Mouse (Mus musculus) testis, adult 2 months (tissue): Measurements from ENCODE around the gene Ppp1r9a. TPM values are rescaled to one million over a fixed set of nuclear protein-coding genes. Genes with fewer than 3 reads are reported as not detected.

Experiments used
- H3K27ac ChIP-seq: fragments of 200-500 bp; 2 replicates; pipeline ENCODE4 v1.5.1; 2012; ENCODE audit warnings: low read depth, low read length; ENCODE audit not compliant: control insufficient read depth, insufficient read depth
- H3K27me3 ChIP-seq: fragments of 200-500 bp; 2 replicates; pipeline ENCODE4 v1.6.1; 2012; ENCODE audit warnings: mild to moderate bottlenecking, low read length, moderate library complexity; ENCODE audit not compliant: control insufficient read depth, insufficient read depth
- H3K36me3 ChIP-seq: fragments of 200-500 bp; 2 replicates; pipeline ENCODE4 v1.6.1; 2012; ENCODE audit warnings: mild to moderate bottlenecking, low read length; ENCODE audit not compliant: control insufficient read depth, insufficient read depth
- H3K4me1 ChIP-seq: fragments of 200-500 bp; 2 replicates; pipeline ENCODE4 v1.6.1; 2012; ENCODE audit warnings: low read length; ENCODE audit not compliant: control insufficient read depth, insufficient read depth
- H3K4me3 ChIP-seq: fragments of 200-500 bp; 2 replicates; pipeline ENCODE4 v1.5.1; 2012; ENCODE audit warnings: low read depth, mild to moderate bottlenecking, low read length, moderate library complexity, mixed read lengths; ENCODE audit not compliant: control insufficient read depth
- CTCF ChIP-seq: fragments of 200-500 bp; IDR thresholded peaks from 2 replicates; pipeline ENCODE4 v1.5.1; 2012; ENCODE audit warnings: low read depth, mild to moderate bottlenecking, inconsistent platforms, low read length, moderate library complexity; ENCODE audit not compliant: control insufficient read depth, insufficient read depth, insufficient replicate concordance
- POLR2A ChIP-seq: fragments of 200-500 bp; IDR thresholded peaks from 2 replicates; pipeline ENCODE4 v1.6.1; 2012; ENCODE audit warnings: low read depth, mild to moderate bottlenecking, inconsistent platforms, low read length, moderate library complexity; ENCODE audit not compliant: control insufficient read depth
- polyA plus RNA-seq: library from polyadenylated mRNA; depleted of rRNA; stranded (reverse); fragments of >200 nt; gene quantifications from 2 replicates; pipeline ENCODE4 v1.2.3, GENCODE M21; 2012

Ppp1r9a gene
- polyA plus RNA-seq, 1 experiment = 8.5 TPM

DNA sequence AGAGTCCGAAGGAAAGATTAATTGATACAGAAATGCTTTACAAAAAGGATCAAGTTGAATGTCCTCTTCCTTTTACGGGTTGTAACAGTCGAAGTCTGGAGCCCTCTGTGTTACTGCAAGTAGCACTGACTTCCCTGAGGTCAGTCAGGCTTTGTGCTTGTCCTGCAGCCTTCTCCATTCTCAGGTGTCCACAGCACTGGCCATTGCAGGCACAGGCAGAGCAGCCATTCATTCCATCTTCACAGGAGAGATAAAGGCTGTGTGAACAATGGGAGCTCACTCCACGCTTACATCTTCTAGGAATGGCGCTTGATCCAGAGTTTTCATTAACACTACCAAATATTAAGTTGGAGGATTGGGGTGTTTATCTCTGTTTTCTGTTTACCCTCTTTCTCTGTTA, 177.8 kb downstream of the Ppp1r9a start:
- TF ChIP-seq CTCF = no peak
- TF ChIP-seq POLR2A = no peak
- Histone ChIP-seq H3K4me1 (no peaks in the 10 kb centered on the region), H3K27me3 (no peaks in the 10 kb centered on the region), H3K27ac (no peak overlapping the region), H3K36me3 (no peaks in the 10 kb centered on the region), H3K4me3 (no peak overlapping the region)

- Histone ChIP-seq H3K36me3 (no peaks in the 10 kb centered on the region), H3K27ac (no peak overlapping the region), H3K27me3 (no peaks in the 10 kb centered on the region), H3K4me3 (no peak overlapping the region), H3K4me1 (no peaks in the 10 kb centered on the region)
- TF ChIP-seq CTCF (no peak), POLR2A (no peak)
These were observed 178.4 kb downstream of the Ppp1r9a start for GRCm38 (mm10) chr6:5081099-5081498.

DNA sequence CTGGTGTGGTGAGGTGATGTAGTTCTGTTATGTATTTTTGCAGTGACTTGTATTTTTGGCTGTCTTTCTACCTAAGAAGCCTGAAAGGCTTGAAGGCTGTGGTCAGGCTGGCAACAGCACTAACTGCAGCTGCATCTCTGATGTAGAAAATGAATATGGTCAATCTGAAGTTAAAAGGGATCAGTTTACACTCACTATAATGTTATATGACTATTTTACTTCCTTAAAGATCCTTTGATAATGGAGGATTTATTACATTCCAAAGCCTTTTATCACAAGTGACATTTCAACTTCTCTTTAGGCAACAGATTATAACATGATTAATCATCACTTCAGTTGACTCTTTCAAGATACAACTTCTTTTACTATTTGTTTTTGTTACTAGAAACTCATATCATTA, 179.4 kb downstream of the Ppp1r9a start:
- TF ChIP-seq CTCF (no peak), POLR2A (no peak)
- H3K4me3 ChIP-seq = no peak overlapping the region
- H3K27ac ChIP-seq = no peak overlapping the region
- no peaks in the 10 kb centered on the region for H3K4me1 ChIP-seq
- H3K36me3 ChIP-seq = no peaks in the 10 kb centered on the region
- no peaks in the 10 kb centered on the region for H3K27me3 ChIP-seq

GRCm38 (mm10) chr6:5082740-5083139, 180.0 kb downstream of the Ppp1r9a start:
- Histone ChIP-seq H3K4me3 (no peak overlapping the region), H3K4me1 (no peaks in the 10 kb centered on the region), H3K27me3 (no peaks in the 10 kb centered on the region), H3K27ac (no peak overlapping the region), H3K36me3 (no peaks in the 10 kb centered on the region)
- no peak for TF ChIP-seq POLR2A
- TF ChIP-seq CTCF = no peak

GRCm38 (mm10) chr6:5083957-5084356, 181.2 kb downstream of the Ppp1r9a start:
- TF ChIP-seq POLR2A = no peak
- TF ChIP-seq CTCF = no peak
- no peak overlapping the region for H3K4me3 ChIP-seq
- no peak overlapping the region for H3K27ac ChIP-seq
- H3K27me3 ChIP-seq = no peaks in the 10 kb centered on the region
- H3K4me1 ChIP-seq = no peaks in the 10 kb centered on the region
- no peaks in the 10 kb centered on the region for H3K36me3 ChIP-seq

- Histone ChIP-seq H3K27ac (no peak overlapping the region), H3K4me3 (no peak overlapping the region)
- no peak for TF ChIP-seq POLR2A
- TF ChIP-seq CTCF = no peak
These were observed 189.2 kb downstream of the Ppp1r9a start for GRCm38 (mm10) chr6:5091873-5092272.

DNA sequence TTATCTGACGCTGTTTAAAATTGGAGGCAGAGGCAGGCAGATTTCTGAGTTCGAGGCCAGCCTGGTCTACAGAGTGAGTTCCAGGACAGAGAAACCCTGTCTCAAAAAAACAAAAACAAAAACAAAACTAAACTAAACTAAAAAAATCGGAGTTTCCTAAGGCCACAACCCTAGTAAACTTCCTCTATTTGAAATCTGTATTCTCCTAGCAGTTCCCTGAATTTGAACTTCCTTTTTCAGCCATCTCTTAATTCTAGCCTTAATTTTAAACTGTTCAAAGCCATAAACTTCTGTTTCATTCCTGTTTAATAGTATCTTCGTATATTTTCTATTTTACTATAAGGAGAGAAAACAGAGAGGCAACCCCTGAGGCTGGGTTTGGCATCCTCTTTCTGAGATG, 190.1 kb downstream of the Ppp1r9a start:
- no peak overlapping the region for H3K27ac ChIP-seq
- no peak overlapping the region for H3K4me3 ChIP-seq
- H3K27me3 ChIP-seq = no peaks in the 10 kb centered on the region
- no peaks in the 10 kb centered on the region for H3K36me3 ChIP-seq
- TF ChIP-seq CTCF (no peak), POLR2A (no peak)
- no peaks in the 10 kb centered on the region for H3K4me1 ChIP-seq

More at GRCm38 (mm10) chr6:5091873-5092272, 189.2 kb downstream of the Ppp1r9a start:
- Histone ChIP-seq H3K36me3 (no peaks in the 10 kb centered on the region), H3K4me1 (no peaks in the 10 kb centered on the region), H3K27me3 (no peaks in the 10 kb centered on the region)

DNA sequence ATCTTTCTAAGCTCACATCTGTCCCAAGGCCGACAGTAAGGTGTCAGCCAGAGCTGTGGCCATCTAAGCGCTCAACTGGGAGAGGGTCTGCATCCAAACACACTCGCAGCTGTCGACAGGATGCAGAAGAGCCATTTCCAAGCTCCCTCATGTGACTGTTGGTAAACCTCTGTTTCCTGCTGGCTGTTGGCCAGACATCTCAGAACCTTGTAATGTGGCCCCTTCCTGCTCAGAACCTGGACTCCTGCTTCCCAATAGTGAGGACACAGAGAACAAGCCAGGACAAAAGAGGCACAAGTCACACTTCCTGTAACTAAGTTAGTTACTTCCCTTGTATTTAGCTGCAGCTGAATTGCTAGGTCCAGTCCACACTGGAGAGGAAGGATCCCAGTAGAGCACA, 190.8 kb downstream of the Ppp1r9a start:
- no peaks in the 10 kb centered on the region for H3K4me1 ChIP-seq
- H3K36me3 ChIP-seq = no peaks in the 10 kb centered on the region
- TF ChIP-seq CTCF (no peak), POLR2A (no peak)
- H3K27ac ChIP-seq = no peak overlapping the region
- H3K27me3 ChIP-seq = no peaks in the 10 kb centered on the region
- no peak overlapping the region for H3K4me3 ChIP-seq
